Mouse (Mus musculus): ENCODE data around the gene Tmem97. TPM values are rescaled to one million over a fixed set of nuclear protein-coding genes. Genes with fewer than 3 reads are reported as not detected.
A peak's percentile ranks its signal among the peaks of the same experiment; 100 is the strongest.

Gene Tmem97
- total RNA-seq, 2 experiments from 2014 or later, result 26.5 to 31.1 TPM

- intact Hi-C loops (cut with DNase I), result no loop called here
- DNase-seq, result no peak
Observed at GRCm38 (mm10) chr11:78515549-78516325, 34.8 kb downstream of the Tmem97 start.

- intact Hi-C loops (cut with DNase I), result no loop called here
- DNase-seq, result no peak
Observed at GRCm38 (mm10) chr11:78513106-78513790, 37.3 kb downstream of the Tmem97 start.

- peak; percentile 95 for DNase-seq
- intact Hi-C loops (cut with DNase I), result no loop called here
Observed at GRCm38 (mm10) chr11:78512025-78512957, 38.3 kb downstream of the Tmem97 start, which contains the start of the genes Tmem199 and Poldip2. Tmem199 (minus strand) TSS chr11:78512172. Poldip2 (plus strand) TSS chr11:78512193.

- intact Hi-C loops (cut with DNase I), result no loop called here
- DNase-seq, result peak; percentile 54
Observed at GRCm38 (mm10) chr11:78509148-78509547, 41.4 kb downstream of the Tmem97 start.

- no peak for DNase-seq
- intact Hi-C loops (cut with DNase I), result no loop called here
Observed at GRCm38 (mm10) chr11:78505430-78505829, 45.1 kb downstream of the Tmem97 start.

- DNase-seq, result peak; percentile 77
- intact Hi-C loops (cut with DNase I), result no loop called here
Observed at GRCm38 (mm10) chr11:78502909-78503650, 47.5 kb downstream of the Tmem97 start, which contains the start of gene Sebox. Sebox (plus strand) TSS chr11:78503447.

- intact Hi-C loops (cut with DNase I), result no loop called here
- no peak for DNase-seq
Observed at GRCm38 (mm10) chr11:78501529-78501928, 49.0 kb downstream of the Tmem97 start.

GRCm38 (mm10) chr11:78500623-78501202 is 49.9 kb downstream of the Tmem97 start:
- no peak for DNase-seq
- intact Hi-C loops (cut with DNase I), result no loop called here

- intact Hi-C loops (cut with DNase I), result no loop called here
- DNase-seq, result no peak
Observed at GRCm38 (mm10) chr11:78499543-78499942, 51.0 kb downstream of the Tmem97 start.

GRCm38 (mm10) chr11:78499004-78499403 is 51.6 kb downstream of the Tmem97 start, which contains the start of gene Vtn:
Vtn (plus strand) TSS chr11:78499091.
- DNase-seq, result no peak
- intact Hi-C loops (cut with DNase I), result no loop called here

GRCm38 (mm10) chr11:78497544-78498522 is 52.7 kb downstream of the Tmem97 start, which contains the start of gene Sarm1:
Sarm1 (minus strand) TSS chr11:78497754.
- DNase-seq, result peak; percentile 99
- intact Hi-C loops (cut with DNase I), result no loop called here

- DNase-seq, result peak; percentile 80
- intact Hi-C loops (cut with DNase I), result no loop called here
Observed at GRCm38 (mm10) chr11:78497071-78497541, 53.5 kb downstream of the Tmem97 start.

- intact Hi-C loops (cut with DNase I), result no loop called here
- no peak for DNase-seq
Observed at GRCm38 (mm10) chr11:78495904-78496303, 54.7 kb downstream of the Tmem97 start.

Other genes starting within 250 kb of the Tmem97 start
- 1 to 10 TPM; 5.2 to 6.2 TPM for gene Spag5, start 249.2 kb downstream of the Tmem97 start, total RNA-seq (2021)
- 100 to 1,000 TPM; 109 to 113 TPM for gene Aldoc, start 227.8 kb downstream of the Tmem97 start, total RNA-seq (2021)
- gene Pigs, start 222.4 kb downstream of the Tmem97 start, total RNA-seq (2021), result 10 to 100 TPM; 52.9 to 59.9 TPM
- gene Unc119, start 207.3 kb downstream of the Tmem97 start, total RNA-seq (2021), result 10 to 100 TPM; 51.8 to 57.5 TPM
- gene Foxn1, start 164.2 kb downstream of the Tmem97 start, total RNA-seq (2021), result not detected
- not detected for gene Slc13a2, start 128.6 kb downstream of the Tmem97 start, total RNA-seq (2021)
- 10 to 100 TPM in 1 of 2 experiments, 1 to 10 TPM in 1; 7.6 to 11.8 TPM for gene Slc46a1, start 85.1 kb downstream of the Tmem97 start, total RNA-seq (2021)
- gene Sarm1, start 53.0 kb downstream of the Tmem97 start, total RNA-seq (2021), result 10 to 100 TPM; 69.3 to 71.4 TPM
- gene Vtn, start 51.7 kb downstream of the Tmem97 start, total RNA-seq (2021), result 10 to 100 TPM; 60.0 to 67.3 TPM
- under 1 TPM; 0.26 to 0.30 TPM for gene Sebox, start 47.3 kb downstream of the Tmem97 start, total RNA-seq (2021)
- 10 to 100 TPM; 35.6 to 35.7 TPM for gene Tmem199, start 38.6 kb downstream of the Tmem97 start, total RNA-seq (2021)
- 100 to 1,000 TPM; 113 to 118 TPM for gene Poldip2, start 38.6 kb downstream of the Tmem97 start, total RNA-seq (2021)
- gene Tnfaip1, start 14.4 kb downstream of the Tmem97 start, total RNA-seq (2021), result 10 to 100 TPM; 54.5 to 59.7 TPM
- gene Ift20, start 14.4 kb downstream of the Tmem97 start, total RNA-seq (2021), result 10 to 100 TPM; 54.6 to 59.7 TPM
- gene Nlk, start 146.6 kb upstream of the Tmem97 start, total RNA-seq (2021), result 10 to 100 TPM; 49.3 to 52.0 TPM
- gene Ccnq, start 201.0 kb upstream of the Tmem97 start, total RNA-seq (2021), result 10 to 100 TPM; 16.8 to 17.5 TPM

Data from left cerebral cortex, postnatal 4 days (tissue).